Mouse (Mus musculus) frontal cortex, postnatal 25 days (tissue): ENCODE results near the gene Ropn1l.

ENCODE experiments used
- DNase-seq, 2 experiments: peaks; one replicate each; pipeline ENCODE4 v3.0.0; 2022; ENCODE audit warnings: low spot score in 2 of 2

Gene Ropn1l

GRCm38 (mm10) chr15:31447121-31447520 is 6.4 kb downstream of the Ropn1l start:
- DNase-seq, result peak in 1 of 2 experiments; percentile 41

- DNase-seq, result no peak
Observed at GRCm38 (mm10) chr15:31442698-31443097, 10.8 kb downstream of the Ropn1l start.

- no peak for DNase-seq
Observed at GRCm38 (mm10) chr15:31441996-31442395, 11.5 kb downstream of the Ropn1l start.

- no peak for DNase-seq
Observed at GRCm38 (mm10) chr15:31436811-31437210, 16.7 kb downstream of the Ropn1l start.

- DNase-seq, result no peak
Observed at GRCm38 (mm10) chr15:31436083-31436482, 17.5 kb downstream of the Ropn1l start.

- DNase-seq, result no peak
Observed at GRCm38 (mm10) chr15:31433768-31434167, 19.8 kb downstream of the Ropn1l start.

- no peak for DNase-seq
Observed at GRCm38 (mm10) chr15:31431847-31432246, 21.7 kb downstream of the Ropn1l start.

GRCm38 (mm10) chr15:31430014-31430413 is 23.5 kb downstream of the Ropn1l start:
- no peak for DNase-seq

- DNase-seq, result no peak
Observed at GRCm38 (mm10) chr15:31429429-31429828, 24.1 kb downstream of the Ropn1l start.

- DNase-seq, result peak in 1 of 2 experiments; percentile 56
Observed at GRCm38 (mm10) chr15:31428571-31428970, 25.0 kb downstream of the Ropn1l start.

- no peak for DNase-seq
Observed at GRCm38 (mm10) chr15:31427390-31427789, 26.1 kb downstream of the Ropn1l start.

- DNase-seq, result no peak
Observed at GRCm38 (mm10) chr15:31426066-31426706, 27.4 kb downstream of the Ropn1l start.

GRCm38 (mm10) chr15:31422649-31423369 is 30.7 kb downstream of the Ropn1l start:
- DNase-seq, result no peak

- DNase-seq, result no peak
Observed at GRCm38 (mm10) chr15:31419037-31419436, 34.5 kb downstream of the Ropn1l start.

- no peak for DNase-seq
Observed at GRCm38 (mm10) chr15:31418686-31419024, 34.9 kb downstream of the Ropn1l start.

GRCm38 (mm10) chr15:31417796-31418685 is 35.5 kb downstream of the Ropn1l start:
- DNase-seq, result peak; percentile 39 to 47

- DNase-seq, result no peak
Observed at GRCm38 (mm10) chr15:31417409-31417795, 36.1 kb downstream of the Ropn1l start.

- DNase-seq, result no peak
Observed at GRCm38 (mm10) chr15:31415181-31415580, 38.4 kb downstream of the Ropn1l start.

- DNase-seq, result no peak
Observed at GRCm38 (mm10) chr15:31414179-31414898, 39.2 kb downstream of the Ropn1l start.

- no peak for DNase-seq
Observed at GRCm38 (mm10) chr15:31413662-31414061, 39.9 kb downstream of the Ropn1l start.

GRCm38 (mm10) chr15:31412933-31413332 is 40.6 kb downstream of the Ropn1l start:
- DNase-seq, result no peak

- no peak for DNase-seq
Observed at GRCm38 (mm10) chr15:31412436-31412835, 41.1 kb downstream of the Ropn1l start.
